Mouse (Mus musculus) layer of hippocampus, postnatal 36 days (tissue): Measurements from ENCODE around the gene Rnf157. TPM values are rescaled to one million over a fixed set of nuclear protein-coding genes. Genes with fewer than 3 reads are reported as not detected.
"Not testable (repeated sequence)": the region's sequence is repeated elsewhere in the genome, so short reads cannot be mapped to it uniquely, and the experiment has no call there.

Source experiments
- DNase-seq, 2 experiments: peaks; one replicate each; pipeline ENCODE4 v3.0.0; 2022
- total RNA-seq, 2 experiments: library from RNA; stranded (reverse); gene quantifications; 2 replicates each; pipeline ENCODE4 v1.2.3; 2021

Gene Rnf157
- total RNA-seq, 2 experiments from 2014 or later = 212 to 247 TPM

DNA sequence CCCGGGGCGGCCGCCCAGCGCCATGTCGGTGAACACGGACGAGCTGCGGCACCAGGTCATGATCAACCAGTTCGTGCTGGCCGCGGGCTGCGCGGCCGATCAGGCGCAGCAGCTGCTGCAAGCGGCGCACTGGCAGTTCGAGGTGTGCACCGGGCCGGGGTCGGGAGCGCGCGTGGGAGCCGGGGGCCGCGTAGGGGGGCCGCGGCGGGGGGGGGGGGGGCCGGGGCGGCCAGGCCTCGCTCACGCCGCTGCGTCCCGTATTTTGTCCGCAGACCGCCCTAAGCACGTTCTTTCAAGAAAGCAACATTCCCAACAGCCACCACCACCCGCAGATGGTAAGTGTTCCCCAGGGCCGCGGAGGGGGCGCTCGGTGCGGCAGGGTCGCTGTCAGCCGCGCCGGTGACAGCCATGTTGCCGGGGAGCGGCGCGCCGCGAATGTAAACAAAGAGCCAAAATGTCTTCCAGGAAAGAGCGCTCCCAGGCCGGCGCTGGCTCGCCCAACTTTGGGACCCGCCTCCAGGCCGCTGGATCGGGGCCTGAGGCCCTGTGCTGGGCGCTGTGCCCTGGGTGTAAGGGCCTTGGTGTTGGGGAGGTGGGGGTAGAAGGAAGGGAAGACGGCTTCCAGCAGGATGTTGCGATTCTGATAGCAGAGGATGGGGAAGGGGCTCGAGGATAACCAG lies 21.6 kb upstream of the Rnf157 start:
- peak; percentile 55 to 61 for DNase-seq

- peak; percentile 98 to 100 for DNase-seq
Measured at GRCm38 (mm10) chr11:116433356-116434286, 20.8 kb upstream of the Rnf157 start, which contains the start of gene Ubald2. Gene Ubald2, plus strand, starts transcription at chr11:116434094.

DNA sequence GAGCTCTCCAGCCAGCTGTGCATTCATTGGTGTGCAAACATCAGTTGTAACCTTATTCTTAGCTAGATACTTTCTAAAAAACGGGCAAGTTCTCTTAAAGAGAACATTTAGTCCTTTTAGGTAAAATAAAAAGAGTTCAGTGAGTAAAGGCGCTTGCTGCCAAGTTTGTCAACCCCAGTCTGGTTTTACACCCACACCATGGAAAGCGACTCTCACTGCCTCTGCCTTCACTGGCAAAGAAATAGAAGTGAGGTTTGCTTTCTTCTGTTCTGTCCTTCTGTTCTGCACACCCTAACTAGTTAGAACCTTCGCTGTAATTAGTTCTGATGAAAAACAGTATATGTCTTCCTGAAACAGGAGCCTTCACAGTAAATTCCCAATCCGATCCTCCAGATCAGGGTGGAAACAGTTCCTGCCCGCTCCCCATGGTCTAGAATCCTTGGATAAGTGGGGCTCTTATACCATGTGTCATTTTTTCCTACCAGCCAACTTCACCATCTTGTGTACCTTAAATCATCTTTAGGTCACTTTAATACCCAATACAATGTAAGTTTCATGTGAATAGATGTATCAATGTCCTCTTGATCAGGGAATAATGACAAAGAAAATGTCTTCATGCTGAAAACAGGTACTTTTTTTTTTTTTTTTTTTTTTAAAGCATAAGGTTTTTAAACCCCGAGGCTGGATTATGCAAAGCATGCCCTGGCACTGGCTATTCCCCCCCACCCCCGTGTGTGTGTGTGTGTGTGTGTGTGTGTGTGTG lies 19.9 kb upstream of the Rnf157 start:
- no peak for DNase-seq

GRCm38 (mm10) chr11:116432127-116432526 lies 19.3 kb upstream of the Rnf157 start:
- no peak for DNase-seq

DNA sequence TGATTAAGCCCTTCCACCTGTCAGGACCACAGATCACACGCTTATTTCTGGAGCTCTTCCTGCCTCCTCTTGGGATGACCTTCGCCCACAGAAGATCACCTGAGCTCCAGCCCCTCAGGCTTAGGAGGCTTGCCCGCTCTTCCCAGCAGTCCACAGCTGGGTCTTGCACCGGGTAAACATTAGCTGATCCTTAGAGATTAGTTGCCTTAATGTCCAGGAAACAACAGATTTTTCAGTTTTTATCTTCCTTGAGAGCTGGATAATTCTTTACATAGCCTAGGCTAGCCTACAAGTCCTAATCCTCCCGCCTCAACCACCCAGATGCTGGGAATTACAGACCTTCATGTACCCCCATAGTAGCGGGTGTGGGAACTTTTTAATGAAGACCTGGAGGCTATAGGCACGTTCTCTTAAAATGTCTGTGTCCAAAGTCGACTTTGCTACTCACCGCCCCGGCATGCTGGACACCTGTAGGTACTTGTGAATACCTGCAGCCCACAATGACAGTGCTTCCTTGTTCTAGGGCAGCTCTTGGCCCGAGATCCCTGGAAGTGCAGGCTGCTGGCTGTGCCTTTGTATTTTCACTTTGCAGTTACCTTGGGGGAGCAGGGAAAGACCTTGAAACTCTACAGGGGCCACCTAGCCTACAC lies 18.7 kb upstream of the Rnf157 start:
- DNase-seq = no peak

GRCm38 (mm10) chr11:116430723-116431427 lies 18.0 kb upstream of the Rnf157 start:
- no peak for DNase-seq

- no peak for DNase-seq
Measured at GRCm38 (mm10) chr11:116429862-116430613, 17.2 kb upstream of the Rnf157 start.

GRCm38 (mm10) chr11:116428872-116429859 lies 16.3 kb upstream of the Rnf157 start:
- no peak for DNase-seq

GRCm38 (mm10) chr11:116426852-116427575 lies 14.2 kb upstream of the Rnf157 start:
- DNase-seq = no peak

DNA sequence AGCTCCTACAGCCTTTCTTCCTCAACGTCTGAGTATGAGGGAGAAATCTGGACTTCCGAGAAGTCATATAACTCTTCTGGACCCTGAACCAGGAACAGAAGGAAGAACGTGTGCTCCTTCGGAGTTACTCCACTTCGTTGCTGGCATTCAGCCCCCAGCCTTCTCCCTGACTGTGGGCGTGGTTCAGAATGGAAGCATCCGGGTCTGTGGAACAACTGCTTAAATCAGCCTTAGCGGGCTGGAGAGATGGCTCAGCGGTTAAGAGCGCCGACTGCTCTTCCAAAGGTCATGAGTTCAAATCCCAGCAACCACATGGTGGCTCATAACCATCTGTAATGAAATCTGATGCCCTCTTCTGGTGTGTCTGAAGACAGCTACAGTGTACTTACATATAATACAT lies 13.5 kb upstream of the Rnf157 start:
- DNase-seq = not testable (repeated sequence)

DNA sequence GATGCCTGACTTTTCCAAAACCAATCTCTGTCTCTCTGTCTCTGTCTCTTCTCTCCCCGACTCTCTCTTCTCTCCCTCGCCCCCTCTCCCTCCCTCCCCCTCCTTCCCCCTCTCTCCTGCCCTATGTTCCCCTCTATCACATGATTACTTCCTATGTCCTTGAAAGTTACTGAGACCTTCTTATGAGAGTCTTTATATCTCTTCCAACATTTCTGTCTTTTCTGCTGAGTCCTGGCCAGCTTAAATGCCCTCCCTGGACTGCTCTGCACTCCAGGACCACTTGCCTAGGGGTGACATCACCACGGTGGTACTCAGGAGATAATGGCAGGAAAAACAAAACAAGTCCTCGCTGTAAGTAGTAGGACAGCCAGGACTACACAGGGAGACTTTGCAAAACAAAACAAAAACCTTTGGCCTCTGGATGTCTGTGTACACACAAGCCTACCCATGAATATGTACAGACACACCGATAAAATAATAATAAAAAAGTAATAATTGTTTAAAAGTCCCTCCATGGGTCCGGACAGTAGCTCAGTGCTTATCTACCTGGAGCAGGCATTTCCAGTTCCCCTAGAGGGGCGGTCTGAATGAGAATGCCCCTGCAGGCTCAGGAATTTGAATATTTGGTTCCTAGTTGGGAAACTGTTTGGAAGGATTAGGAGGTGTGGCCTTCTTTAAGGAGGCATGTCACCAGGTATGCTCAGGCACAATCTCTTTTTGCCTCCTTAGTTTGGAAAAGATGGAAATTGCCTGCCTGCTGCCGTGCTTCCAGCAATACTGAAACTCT lies 12.0 kb upstream of the Rnf157 start:
- no peak for DNase-seq

DNA sequence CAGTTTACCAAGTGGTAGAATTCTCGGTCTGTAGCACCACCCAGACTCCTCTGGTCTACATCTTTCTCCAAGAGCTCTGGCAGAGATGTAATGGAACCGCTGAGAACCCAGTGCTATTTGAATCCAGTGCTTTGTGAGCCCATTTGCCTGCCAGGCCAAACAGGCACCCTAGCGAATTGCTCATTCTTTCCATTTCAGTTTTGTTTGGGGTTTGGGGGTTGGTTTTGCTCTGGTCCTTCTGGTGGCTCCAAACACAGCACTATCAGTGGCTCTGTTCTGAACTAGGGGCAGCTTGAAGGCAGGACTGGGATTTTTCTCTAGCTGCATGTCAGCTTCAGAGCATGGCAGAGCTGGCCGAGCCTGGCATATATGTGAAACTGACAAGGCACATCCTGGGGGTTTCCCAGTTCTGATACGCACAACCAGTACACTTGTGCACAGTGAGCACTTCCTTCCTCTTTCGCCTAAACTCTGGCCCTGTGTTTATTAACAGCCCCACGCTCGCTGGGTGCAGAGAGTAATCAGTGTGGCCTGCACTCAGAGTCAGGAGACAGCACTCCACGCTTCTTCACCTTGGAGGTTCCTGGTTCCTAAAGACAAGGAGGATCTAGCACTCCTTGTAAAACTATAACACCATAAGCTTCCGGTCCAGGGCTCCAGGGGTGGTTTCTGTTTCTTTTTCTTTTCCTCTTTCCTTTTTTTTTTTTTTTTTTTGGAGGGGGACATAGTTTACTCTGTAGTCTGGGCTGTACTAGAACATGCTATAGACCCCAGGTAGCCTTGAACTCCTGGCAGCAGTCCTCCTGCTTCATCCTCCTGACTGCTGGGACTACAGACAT lies 11.2 kb upstream of the Rnf157 start:
- no peak for DNase-seq

DNA sequence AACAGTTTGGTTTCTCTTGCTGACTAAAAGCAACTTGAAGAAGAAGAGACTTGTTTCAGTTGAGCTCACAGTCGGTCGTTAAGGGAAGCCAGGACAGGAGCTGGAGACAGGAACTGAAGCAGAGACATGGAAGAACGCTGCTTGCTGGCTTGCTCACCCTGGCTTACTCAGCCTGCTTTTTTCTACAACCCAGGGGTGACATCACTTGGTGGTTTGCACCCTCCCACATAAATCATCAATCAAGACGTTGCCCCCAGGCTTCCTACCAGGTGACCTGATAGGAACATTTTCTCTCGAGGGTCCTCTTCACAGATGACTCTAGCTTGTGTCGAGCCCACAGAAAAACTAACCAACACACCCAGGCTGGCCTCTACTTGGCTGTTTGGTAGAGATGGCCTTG lies 10.4 kb upstream of the Rnf157 start:
- no peak for DNase-seq

GRCm38 (mm10) chr11:116422562-116422961 lies 9.7 kb upstream of the Rnf157 start:
- no peak for DNase-seq

DNA sequence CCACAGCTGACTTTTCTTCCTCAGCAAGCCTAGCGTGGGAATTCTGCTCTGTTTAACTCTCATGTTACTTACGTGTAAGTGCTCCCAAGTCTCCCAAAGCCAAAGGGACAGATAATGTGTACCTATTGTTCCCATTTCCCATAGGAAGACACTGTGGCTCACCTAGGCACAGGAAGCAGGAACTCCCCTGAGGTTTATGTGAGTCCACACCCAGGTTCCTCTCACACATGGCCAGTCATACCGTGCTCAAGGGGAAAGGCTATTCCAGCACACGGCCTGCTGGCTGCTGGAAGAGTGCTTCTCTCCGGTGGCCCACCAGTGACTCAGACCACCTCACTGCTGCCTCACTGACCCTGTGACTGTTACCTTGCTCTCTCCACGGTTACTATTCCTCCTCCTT lies 8.3 kb upstream of the Rnf157 start:
- no peak for DNase-seq

DNA sequence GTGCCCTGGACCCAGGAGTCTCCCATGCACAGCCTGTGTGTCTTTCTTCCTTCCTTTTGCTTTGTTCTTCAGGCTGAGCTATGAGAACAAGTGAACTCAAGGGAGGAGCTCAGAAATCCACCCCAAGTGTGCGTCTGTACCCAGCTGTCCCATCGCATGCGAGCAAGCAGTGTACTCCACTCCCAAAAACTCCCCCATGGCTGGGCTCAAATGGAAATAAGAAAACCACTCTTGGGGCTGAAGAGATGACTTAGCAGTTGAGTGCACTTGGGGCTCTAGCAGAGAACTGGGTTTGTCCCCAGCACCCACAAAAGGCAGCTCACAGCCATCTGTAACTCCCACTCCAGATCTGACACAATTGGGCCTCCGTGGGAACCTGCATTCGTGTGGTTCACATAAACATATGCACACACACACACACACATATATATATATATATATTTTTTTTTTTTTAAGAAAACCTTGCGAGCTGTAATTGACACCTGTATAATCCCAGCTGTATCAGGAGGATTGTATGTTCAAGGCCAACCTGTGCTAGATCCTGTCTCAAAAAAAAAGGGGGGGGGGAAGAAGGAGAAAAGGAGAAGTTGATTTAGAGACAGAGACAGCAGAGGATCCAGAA lies 6.1 kb upstream of the Rnf157 start:
- no peak for DNase-seq
